Mouse (Mus musculus): ENCODE data around the gene Psenen. TPM values are rescaled to one million over a fixed set of nuclear protein-coding genes. Genes with fewer than 3 reads are reported as not detected.

The Psenen gene
- polyA plus RNA-seq, 1 experiment from 2014 or later = 144 TPM

GRCm38 (mm10) chr7:30579950-30580349 is 16.5 kb upstream of the Psenen start:
- Histone ChIP-seq H3K9ac (ENCODE audit: low read length) (no peak overlapping the region), H3K9me3 (ENCODE audit: control insufficient read depth, low read length) (no peaks in the 10 kb centered on the region), H3K36me3 (ENCODE audit: control insufficient read depth, insufficient read depth, low read length) (peaks cover 91% of the 10 kb centered on the region), H3K27me3 (ENCODE audit: control insufficient read depth, insufficient read depth, low read depth, low read length) (no peaks in the 10 kb centered on the region), H3K4me2 (ENCODE audit: low read depth, low read length) (no peak overlapping the region), H3K27ac (ENCODE audit: low read length) (no peak overlapping the region), H3K4me3 (ENCODE audit: low read length) (no peak overlapping the region), H3K4me1 (replicated peaks; ENCODE audit: control insufficient read depth, insufficient read depth, low read length) (no peaks in the 10 kb centered on the region)
- WGBS = 90% methylated on average over 8 of the region's 8 CpGs
- ATAC-seq (ENCODE audit: low read depth) = no peak

DNA sequence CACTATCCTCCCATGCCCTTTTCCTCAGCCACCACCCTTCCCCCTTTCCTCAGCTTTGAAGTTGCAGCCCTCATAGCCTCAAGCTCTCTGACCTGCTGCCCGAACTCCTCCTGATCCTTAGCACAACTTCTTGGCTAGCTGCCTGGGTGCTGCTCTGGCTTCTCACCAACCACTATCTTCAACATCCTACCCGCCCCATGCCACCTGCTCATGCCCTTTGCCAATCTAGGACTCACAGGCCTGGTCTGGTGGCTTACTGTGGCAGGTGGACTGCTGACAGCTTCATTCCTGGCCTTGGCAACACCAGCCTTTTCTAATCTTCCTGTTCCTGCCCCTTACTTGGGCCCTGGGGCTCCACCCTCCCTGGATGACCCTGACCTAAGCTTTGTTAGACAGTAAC is 9.5 kb upstream of the Psenen start:
- Histone ChIP-seq H3K27me3 (ENCODE audit: control insufficient read depth, insufficient read depth, low read depth, low read length) (no peaks in the 10 kb centered on the region), H3K27ac (ENCODE audit: low read length) (no peak overlapping the region), H3K4me2 (ENCODE audit: low read depth, low read length) (no peak overlapping the region), H3K9ac (ENCODE audit: low read length) (no peak overlapping the region), H3K9me3 (ENCODE audit: control insufficient read depth, low read length) (no peaks in the 10 kb centered on the region), H3K4me1 (replicated peaks; ENCODE audit: control insufficient read depth, insufficient read depth, low read length) (no peaks in the 10 kb centered on the region), H3K4me3 (ENCODE audit: low read length) (no peak overlapping the region), H3K36me3 (ENCODE audit: control insufficient read depth, insufficient read depth, low read length) (peaks cover 85% of the 10 kb centered on the region)
- ATAC-seq (ENCODE audit: low read depth) = no peak
- WGBS = 75% methylated on average over 2 of the region's 2 CpGs

- Histone ChIP-seq H3K9me3 (ENCODE audit: control insufficient read depth, low read length) (no peaks in the 10 kb centered on the region), H3K36me3 (ENCODE audit: control insufficient read depth, insufficient read depth, low read length) (peaks cover 81% of the 10 kb centered on the region), H3K4me3 (ENCODE audit: low read length) (no peak overlapping the region), H3K4me2 (ENCODE audit: low read depth, low read length) (no peak overlapping the region), H3K4me1 (replicated peaks; ENCODE audit: control insufficient read depth, insufficient read depth, low read length) (no peaks in the 10 kb centered on the region), H3K27me3 (ENCODE audit: control insufficient read depth, insufficient read depth, low read depth, low read length) (no peaks in the 10 kb centered on the region), H3K27ac (ENCODE audit: low read length) (no peak overlapping the region), H3K9ac (ENCODE audit: low read length) (no peak overlapping the region)
- 84% methylated on average over 5 of the region's 5 CpGs for WGBS
- ATAC-seq (ENCODE audit: low read depth) = no peak
Observed at GRCm38 (mm10) chr7:30572389-30572788, 9.0 kb upstream of the Psenen start.

DNA sequence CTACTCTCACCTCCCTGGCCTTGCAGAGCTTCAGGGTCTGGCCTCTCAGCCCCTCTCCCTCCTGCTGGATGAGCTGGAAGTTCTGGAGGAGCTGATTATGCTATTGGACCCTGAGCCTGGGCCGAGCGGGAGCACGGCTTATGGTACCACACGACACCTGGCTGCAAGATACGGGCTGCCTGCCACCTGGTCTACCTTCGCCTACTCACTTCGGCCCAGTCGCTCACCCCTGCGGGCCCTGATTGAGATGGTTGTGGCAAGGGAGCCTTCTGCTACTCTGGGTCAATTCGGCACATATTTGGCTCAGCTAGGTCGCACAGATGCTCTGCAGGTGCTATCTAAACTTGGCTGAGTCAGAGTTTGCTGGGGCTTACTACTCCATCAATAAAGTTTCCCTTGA is 4.1 kb upstream of the Psenen start:
- Histone ChIP-seq H3K4me3 (ENCODE audit: low read length) (no peak overlapping the region), H3K9ac (ENCODE audit: low read length) (no peak overlapping the region), H3K4me1 (replicated peaks; ENCODE audit: control insufficient read depth, insufficient read depth, low read length) (peaks cover 5% of the 10 kb centered on the region), H3K27me3 (ENCODE audit: control insufficient read depth, insufficient read depth, low read depth, low read length) (no peaks in the 10 kb centered on the region), H3K36me3 (ENCODE audit: control insufficient read depth, insufficient read depth, low read length) (peaks cover 44% of the 10 kb centered on the region), H3K4me2 (ENCODE audit: low read depth, low read length) (no peak overlapping the region), H3K27ac (ENCODE audit: low read length) (no peak overlapping the region), H3K9me3 (ENCODE audit: control insufficient read depth, low read length) (no peaks in the 10 kb centered on the region)
- no peak for ATAC-seq (ENCODE audit: low read depth)
- WGBS = 83% methylated on average over 11 of the region's 11 CpGs

DNA sequence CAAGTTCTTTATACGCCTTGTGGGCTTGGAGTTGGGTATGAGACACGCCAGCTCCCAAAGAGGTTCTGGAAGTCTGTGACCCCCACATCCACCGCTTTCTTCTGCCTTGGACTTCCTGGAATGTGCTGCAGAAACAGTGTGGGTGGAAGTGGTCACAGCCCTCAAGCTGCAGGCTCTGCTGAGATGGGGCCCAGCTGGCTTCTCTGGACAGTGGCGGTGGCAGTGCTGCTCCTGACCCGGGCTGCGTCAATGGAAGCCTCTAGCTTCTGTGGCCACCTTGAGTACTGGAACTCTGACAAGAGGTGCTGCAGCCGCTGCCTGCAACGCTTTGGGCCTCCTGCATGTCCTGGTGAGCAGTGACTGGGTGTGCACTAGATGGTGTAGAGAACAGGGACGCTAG is 2.6 kb upstream of the Psenen start:
- Histone ChIP-seq H3K27me3 (ENCODE audit: control insufficient read depth, insufficient read depth, low read depth, low read length) (no peaks in the 10 kb centered on the region), H3K27ac (ENCODE audit: low read length) (no peak overlapping the region), H3K4me2 (ENCODE audit: low read depth, low read length) (no peak overlapping the region), H3K9me3 (ENCODE audit: control insufficient read depth, low read length) (no peaks in the 10 kb centered on the region), H3K9ac (ENCODE audit: low read length) (no peak overlapping the region), H3K4me1 (replicated peaks; ENCODE audit: control insufficient read depth, insufficient read depth, low read length) (peaks cover 8% of the 10 kb centered on the region), H3K36me3 (ENCODE audit: control insufficient read depth, insufficient read depth, low read length) (peaks cover 36% of the 10 kb centered on the region), H3K4me3 (ENCODE audit: low read length) (no peak overlapping the region)
- WGBS = 74% methylated on average over 9 of the region's 9 CpGs
- ATAC-seq (ENCODE audit: low read depth) = no peak

GRCm38 (mm10) chr7:30564970-30565571 is 1.6 kb upstream of the Psenen start, which contains the start of gene Igflr1:
TSS of gene Igflr1 (plus strand) at chr7:30565427.
- H3K27me3 ChIP-seq (ENCODE audit: control insufficient read depth, insufficient read depth, low read depth, low read length) = no peaks in the 10 kb centered on the region
- no peak within 1 kb of the TSS for H3K4me3 ChIP-seq (ENCODE audit: low read length)
- H3K9me3 ChIP-seq (ENCODE audit: control insufficient read depth, low read length) = no peaks in the 10 kb centered on the region
- no peak within 1 kb of the TSS for H3K9ac ChIP-seq (ENCODE audit: low read length)
- WGBS = 94% methylated on average over 12 of the region's 12 CpGs
- H3K27ac ChIP-seq (ENCODE audit: low read length) = no peak within 1 kb of the TSS
- no peak for ATAC-seq (ENCODE audit: low read depth)
- H3K4me2 ChIP-seq (ENCODE audit: low read depth, low read length) = no peak within 1 kb of the TSS
- H3K36me3 ChIP-seq (ENCODE audit: control insufficient read depth, insufficient read depth, low read length) = peaks cover 29% of the 10 kb centered on the region
- H3K4me1 ChIP-seq (replicated peaks; ENCODE audit: control insufficient read depth, insufficient read depth, low read length) = peaks cover 8% of the 10 kb centered on the region

DNA sequence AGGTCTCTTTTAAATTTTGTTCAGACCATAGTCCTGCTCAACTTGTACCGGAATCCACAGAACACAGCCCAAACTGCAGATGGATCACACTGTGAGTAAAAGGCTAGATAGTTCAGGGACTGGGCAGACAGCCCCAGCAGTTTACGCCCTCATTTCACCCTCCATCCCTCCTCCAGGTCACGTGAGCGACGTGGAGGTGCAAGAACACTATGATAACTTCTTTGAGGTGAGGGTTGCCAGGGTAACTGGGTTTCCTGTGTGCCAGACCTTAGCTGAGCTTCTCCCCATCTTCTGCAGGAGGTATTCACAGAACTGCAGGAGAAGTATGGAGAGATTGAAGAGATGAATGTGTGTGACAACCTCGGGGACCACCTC is 466 bp upstream of the Psenen start:
- H3K4me2 ChIP-seq (ENCODE audit: low read depth, low read length) = peak overlapping the region; percentile 64
- H3K4me1 ChIP-seq (replicated peaks; ENCODE audit: control insufficient read depth, insufficient read depth, low read length) = peaks cover 8% of the 10 kb centered on the region
- WGBS = 15% methylated on average over 6 of the region's 6 CpGs
- H3K36me3 ChIP-seq (ENCODE audit: control insufficient read depth, insufficient read depth, low read length) = peaks cover 17% of the 10 kb centered on the region
- H3K4me3 ChIP-seq (ENCODE audit: low read length) = peak overlapping the region; percentile 76
- H3K9me3 ChIP-seq (ENCODE audit: control insufficient read depth, low read length) = no peaks in the 10 kb centered on the region
- H3K9ac ChIP-seq (ENCODE audit: low read length) = peak overlapping the region; percentile 80
- H3K27ac ChIP-seq (ENCODE audit: low read length) = peak overlapping the region; percentile 97; the same call in 1 of the 2 replicates
- no peak for ATAC-seq (ENCODE audit: low read depth)
- H3K27me3 ChIP-seq (ENCODE audit: control insufficient read depth, insufficient read depth, low read depth, low read length) = no peaks in the 10 kb centered on the region

- no peaks in the 10 kb centered on the region for H3K27me3 ChIP-seq (ENCODE audit: control insufficient read depth, insufficient read depth, low read depth, low read length)
- H3K9ac ChIP-seq (ENCODE audit: low read length) = peak overlapping the region; percentile 78
- H3K36me3 ChIP-seq (ENCODE audit: control insufficient read depth, insufficient read depth, low read length) = peaks cover 9% of the 10 kb centered on the region; the same call in 1 of the 2 replicates
- H3K4me2 ChIP-seq (ENCODE audit: low read depth, low read length) = peak overlapping the region; percentile 85
- WGBS = 1% methylated on average over 27 of the region's 27 CpGs
- H3K27ac ChIP-seq (ENCODE audit: low read length) = peak overlapping the region; percentile 81
- H3K4me3 ChIP-seq (ENCODE audit: low read length) = peak overlapping the region; percentile 76
- H3K9me3 ChIP-seq (ENCODE audit: control insufficient read depth, low read length) = no peaks in the 10 kb centered on the region
- no peak for ATAC-seq (ENCODE audit: low read depth)
- H3K4me1 ChIP-seq (replicated peaks; ENCODE audit: control insufficient read depth, insufficient read depth, low read length) = peaks cover 16% of the 10 kb centered on the region
Observed at GRCm38 (mm10) chr7:30562526-30563116, 806 bp downstream of the Psenen start.

DNA sequence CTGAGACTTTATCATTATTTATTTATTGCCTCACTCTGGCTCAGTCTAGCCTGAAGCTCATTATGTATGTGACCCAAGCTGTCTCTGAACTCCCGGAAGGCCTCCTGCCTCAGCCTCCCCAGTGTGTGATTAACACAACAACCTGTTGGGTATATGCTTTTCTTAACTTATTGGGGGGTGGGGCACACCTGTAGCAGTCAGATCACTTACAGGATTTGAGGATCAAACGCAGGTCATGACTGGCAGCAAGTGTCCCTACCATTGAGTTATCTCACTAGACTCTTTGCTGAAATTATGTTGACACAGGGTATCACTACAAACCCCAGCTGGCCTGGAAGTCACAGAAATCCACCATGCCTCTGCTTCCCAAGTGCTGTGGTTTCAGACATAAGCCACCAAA is 3.1 kb downstream of the Psenen start:
- Histone ChIP-seq H3K4me3 (ENCODE audit: low read length) (no peak overlapping the region), H3K4me2 (ENCODE audit: low read depth, low read length) (no peak overlapping the region; the same call in 1 of the 2 replicates), H3K27me3 (ENCODE audit: control insufficient read depth, insufficient read depth, low read depth, low read length) (no peaks in the 10 kb centered on the region), H3K9me3 (ENCODE audit: control insufficient read depth, low read length) (no peaks in the 10 kb centered on the region), H3K36me3 (ENCODE audit: control insufficient read depth, insufficient read depth, low read length) (peaks cover 17% of the 10 kb centered on the region), H3K9ac (ENCODE audit: low read length) (no peak overlapping the region), H3K4me1 (replicated peaks; ENCODE audit: control insufficient read depth, insufficient read depth, low read length) (peaks cover 16% of the 10 kb centered on the region), H3K27ac (ENCODE audit: low read length) (no peak overlapping the region)
- no peak for ATAC-seq (ENCODE audit: low read depth)
- WGBS = 60% methylated on average over 2 of the region's 2 CpGs

Measured in lung, embryonic 16.5 days (tissue).